Mouse (Mus musculus) intestine, embryonic 15.5 days (tissue): ENCODE data around the gene Opn4. TPM values are rescaled to one million over a fixed set of nuclear protein-coding genes. Genes with fewer than 3 reads are reported as not detected.

ENCODE experiments used
- ATAC-seq: fragments of 200-750 bp; cut with Nextera tagmentation; 2 replicates; pipeline ENCODE4 v1.8.0; 2017; ENCODE audit warnings: moderate TSS enrichment, moderate library complexity
- H3K27ac ChIP-seq: fragments of 300-500 bp; sonication (generic); 2 replicates; pipeline ENCODE4 v1.5.1; 2015; ENCODE audit warnings: mild to moderate bottlenecking, inconsistent platforms
- H3K27me3 ChIP-seq: fragments of 300-500 bp; sonication (generic); replicated peaks from 2 replicates; pipeline ENCODE4 v1.6.1; 2015; ENCODE audit warnings: inconsistent platforms
- H3K36me3 ChIP-seq: fragments of 300-500 bp; sonication (generic); 2 replicates; pipeline ENCODE4 v1.6.1; 2015; ENCODE audit warnings: inconsistent platforms
- H3K4me1 ChIP-seq: fragments of 300-500 bp; sonication (generic); replicated peaks from 2 replicates; pipeline ENCODE4 v1.6.1; 2015; ENCODE audit warnings: inconsistent platforms
- H3K4me2 ChIP-seq: fragments of 300-500 bp; sonication (generic); replicated peaks from 2 replicates; pipeline ENCODE4 v1.6.1; 2015; ENCODE audit warnings: mild to moderate bottlenecking, inconsistent platforms
- H3K4me3 ChIP-seq: fragments of 300-500 bp; sonication (generic); replicated peaks from 2 replicates; pipeline ENCODE4 v1.5.1; 2015; ENCODE audit warnings: inconsistent platforms
- H3K9ac ChIP-seq: fragments of 300-500 bp; sonication (generic); 2 replicates; pipeline ENCODE4 v1.6.1; 2015; ENCODE audit warnings: inconsistent platforms
- H3K9me3 ChIP-seq: fragments of 300-500 bp; sonication (generic); 2 replicates; pipeline ENCODE4 v1.6.1; 2016; ENCODE audit warnings: inconsistent platforms
- WGBS: fragments of 180-500 bp; shearing (Covaris S2); methylation state at CpG from one replicate; pipeline ENCODE4 v1.1.7; 2015; 5-methylcytosine and 5-hydroxymethylcytosine counted together
- polyA plus RNA-seq: library from polyadenylated mRNA; unstranded; fragments of >200 nt; fragmentation: Nextera tagmentation; extraction: Ambion mirVana; gene quantifications from 2 replicates; pipeline ENCODE4 v1.2.1, GENCODE M21; 2015

The Opn4 gene
- polyA plus RNA-seq, 1 experiment from 2014 or later: not detected

DNA sequence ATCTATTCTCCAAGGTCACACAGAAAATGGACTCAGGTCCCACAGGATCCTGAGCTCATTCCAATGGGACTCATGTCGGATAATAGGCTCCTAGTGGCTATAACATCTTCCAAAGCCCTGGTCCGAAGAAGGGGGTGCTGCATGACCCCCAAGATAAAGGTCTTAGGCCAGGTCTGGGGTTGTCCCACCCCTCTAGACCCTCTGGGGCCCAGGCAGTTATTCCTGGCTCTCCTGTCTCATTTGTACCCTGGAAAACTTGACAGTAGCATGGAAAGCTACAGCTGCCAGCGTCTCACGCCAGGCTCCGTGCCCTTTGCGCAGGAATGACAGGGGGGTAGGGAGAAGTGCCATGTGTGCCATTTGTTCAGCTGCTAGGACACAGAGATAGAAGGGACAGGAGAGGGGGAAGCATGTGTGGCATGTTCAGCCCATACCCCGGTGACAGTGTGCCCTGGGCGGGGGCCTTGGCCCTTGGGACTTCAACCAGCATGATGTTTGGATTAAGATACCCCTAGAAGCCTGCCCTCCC lies 10.7 kb downstream of the Opn4 start:
- WGBS: 94% methylated on average over 8 of the region's 8 CpGs
- ATAC-seq: no peak
- H3K27ac ChIP-seq: peak overlapping the region; percentile 87; the same call in 1 of the 2 replicates

DNA sequence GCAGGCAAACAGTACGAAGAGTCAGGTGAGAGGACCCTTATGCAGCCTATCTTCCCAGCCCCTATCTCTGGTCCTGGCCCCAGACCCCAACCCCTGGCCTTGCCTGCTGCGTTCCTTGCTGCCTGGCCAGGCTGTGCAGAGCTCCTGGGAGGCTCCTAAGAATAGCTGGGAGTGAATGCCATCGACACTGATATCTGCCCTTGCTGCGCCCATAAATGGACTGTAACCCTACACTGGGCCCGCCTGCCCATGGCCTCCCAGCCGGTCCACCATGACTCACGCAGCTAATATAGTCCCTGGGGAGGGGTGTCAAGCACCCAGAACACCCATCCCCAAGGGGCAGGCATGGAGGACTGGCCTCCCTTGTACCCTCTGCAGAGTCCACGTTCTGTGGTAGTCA lies 11.4 kb downstream of the Opn4 start, which contains the start of gene Ldb3:
Gene Ldb3, minus strand, starts transcription at position 185 of the 400 bp plus-strand sequence.
- peak within 1 kb of the TSS; percentile 45 for H3K4me2 ChIP-seq
- H3K36me3 ChIP-seq: no peaks in the 10 kb centered on the region
- H3K4me3 ChIP-seq: no peak within 1 kb of the TSS; the same call in 1 of the 2 replicates
- no peaks in the 10 kb centered on the region for H3K27me3 ChIP-seq
- peak within 1 kb of the TSS; percentile 87 for H3K27ac ChIP-seq
- WGBS: 43% methylated on average over 8 of the region's 8 CpGs
- peak within 1 kb of the TSS; percentile 18; the same call in 1 of the 2 replicates for H3K9ac ChIP-seq
- ATAC-seq: peak; percentile 65
- peaks cover 31% of the 10 kb centered on the region for H3K4me1 ChIP-seq
- H3K9me3 ChIP-seq: no peaks in the 10 kb centered on the region

More for the DNA sequence above, 10.7 kb downstream of the Opn4 start:
- no peaks in the 10 kb centered on the region for H3K36me3 ChIP-seq
- no peaks in the 10 kb centered on the region for H3K9me3 ChIP-seq
- no peak overlapping the region for H3K4me3 ChIP-seq
- no peak overlapping the region for H3K9ac ChIP-seq
- H3K27me3 ChIP-seq: no peaks in the 10 kb centered on the region
- peaks cover 27% of the 10 kb centered on the region for H3K4me1 ChIP-seq
- no peak overlapping the region for H3K4me2 ChIP-seq

DNA sequence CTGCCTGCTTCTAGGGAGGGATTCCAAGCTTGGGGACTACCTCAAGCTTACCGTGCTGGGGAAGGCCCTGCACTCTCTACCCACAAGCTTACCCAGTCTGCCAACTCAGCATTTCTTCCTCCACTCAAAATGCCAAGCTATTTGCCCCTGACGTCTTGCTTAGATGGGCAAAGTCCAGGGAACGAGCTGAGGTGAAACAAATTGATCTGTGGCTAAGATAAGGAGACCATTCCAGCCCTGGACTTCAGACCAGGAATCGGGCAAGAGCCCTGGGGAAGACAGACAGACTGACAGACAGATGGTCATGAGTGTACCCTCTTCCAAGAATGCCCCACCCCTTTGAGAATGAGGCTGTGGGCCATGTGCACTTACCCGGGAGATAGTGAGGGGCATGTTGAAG lies 11.9 kb downstream of the Opn4 start:
- peak overlapping the region; percentile 87 for H3K27ac ChIP-seq
- ATAC-seq: peak; percentile 48
- peak overlapping the region; percentile 18; the same call in 1 of the 2 replicates for H3K9ac ChIP-seq
- H3K4me1 ChIP-seq: peaks cover 31% of the 10 kb centered on the region
- WGBS: 40% methylated on average over 5 of the region's 5 CpGs
- H3K36me3 ChIP-seq: no peaks in the 10 kb centered on the region
- no peaks in the 10 kb centered on the region for H3K27me3 ChIP-seq
- H3K4me2 ChIP-seq: peak overlapping the region; percentile 45
- no peaks in the 10 kb centered on the region for H3K9me3 ChIP-seq
- H3K4me3 ChIP-seq: no peak overlapping the region

DNA sequence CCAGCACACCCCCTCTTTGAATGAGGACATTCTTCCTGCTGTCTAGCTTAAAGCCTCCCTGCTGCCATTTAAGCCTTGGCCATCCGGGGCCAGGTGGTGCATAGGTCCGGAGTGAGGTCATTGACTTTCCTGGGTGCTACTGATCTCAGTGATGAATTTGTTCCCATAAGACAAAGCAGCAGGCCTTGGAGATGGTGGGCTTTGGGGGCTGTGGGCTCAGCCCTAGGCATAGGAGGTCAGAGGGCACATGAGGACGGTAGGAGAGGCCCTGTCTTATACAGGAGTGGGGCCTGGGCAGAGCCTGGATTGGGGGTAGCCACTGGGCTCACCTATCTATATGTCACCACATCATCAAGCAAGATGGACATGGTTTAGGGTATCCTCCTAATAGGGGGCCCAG lies 13.1 kb downstream of the Opn4 start:
- Histone ChIP-seq H3K4me3 (no peak overlapping the region), H3K4me1 (peaks cover 27% of the 10 kb centered on the region), H3K27ac (peak overlapping the region; percentile 82), H3K9me3 (no peaks in the 10 kb centered on the region), H3K27me3 (no peaks in the 10 kb centered on the region), H3K4me2 (peak overlapping the region; percentile 31; the same call in 1 of the 2 replicates), H3K36me3 (no peaks in the 10 kb centered on the region), H3K9ac (no peak overlapping the region)
- no peak for ATAC-seq
- 80% methylated on average over 3 of the region's 3 CpGs for WGBS

DNA sequence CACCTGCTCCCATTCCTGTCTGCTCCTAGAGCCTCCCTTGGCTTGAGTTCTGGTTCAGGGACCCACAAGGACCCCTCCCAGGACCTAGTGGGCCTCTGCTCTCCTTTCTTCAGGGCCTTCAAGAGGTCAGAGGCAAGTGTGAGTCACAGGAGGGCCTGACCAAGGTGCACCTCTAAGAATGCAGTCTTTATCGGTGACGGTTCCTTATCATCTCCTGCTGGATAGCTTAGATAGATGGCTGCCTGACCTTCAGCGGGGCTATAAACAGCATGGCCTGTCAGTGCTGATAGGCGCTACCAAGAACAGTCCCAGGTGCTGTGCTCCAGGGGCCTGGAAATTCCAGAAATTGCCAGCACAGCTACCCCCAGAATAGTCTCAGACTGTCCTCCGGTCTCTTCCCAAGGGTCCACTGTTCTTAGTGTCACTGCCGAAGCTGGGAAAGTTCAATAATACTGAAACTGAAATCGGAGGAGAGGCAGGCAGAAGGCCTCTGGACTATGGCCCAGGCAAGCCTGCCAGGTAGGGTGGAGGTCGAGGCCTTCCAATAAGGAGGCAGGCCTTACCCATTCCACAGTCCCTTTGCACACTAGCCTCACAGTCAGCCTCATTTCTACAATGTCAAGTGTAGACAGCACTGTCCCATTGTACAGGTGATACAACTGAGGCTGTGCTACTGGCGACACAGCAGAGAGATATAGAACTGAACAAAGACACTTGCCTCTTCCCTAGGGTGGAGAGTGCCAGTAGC lies 14.4 kb downstream of the Opn4 start:
- Histone ChIP-seq H3K27me3 (no peaks in the 10 kb centered on the region), H3K4me3 (no peak overlapping the region), H3K4me2 (0 out of 2 replicates have a peak overlapping the region, but pooled peaks have one; percentile 17), H3K9ac (no peak overlapping the region), H3K9me3 (no peaks in the 10 kb centered on the region), H3K36me3 (no peaks in the 10 kb centered on the region), H3K27ac (peak overlapping the region; percentile 82), H3K4me1 (peaks cover 21% of the 10 kb centered on the region)
- peak; percentile 78 for ATAC-seq
- 49% methylated on average over 9 of the region's 9 CpGs for WGBS

DNA sequence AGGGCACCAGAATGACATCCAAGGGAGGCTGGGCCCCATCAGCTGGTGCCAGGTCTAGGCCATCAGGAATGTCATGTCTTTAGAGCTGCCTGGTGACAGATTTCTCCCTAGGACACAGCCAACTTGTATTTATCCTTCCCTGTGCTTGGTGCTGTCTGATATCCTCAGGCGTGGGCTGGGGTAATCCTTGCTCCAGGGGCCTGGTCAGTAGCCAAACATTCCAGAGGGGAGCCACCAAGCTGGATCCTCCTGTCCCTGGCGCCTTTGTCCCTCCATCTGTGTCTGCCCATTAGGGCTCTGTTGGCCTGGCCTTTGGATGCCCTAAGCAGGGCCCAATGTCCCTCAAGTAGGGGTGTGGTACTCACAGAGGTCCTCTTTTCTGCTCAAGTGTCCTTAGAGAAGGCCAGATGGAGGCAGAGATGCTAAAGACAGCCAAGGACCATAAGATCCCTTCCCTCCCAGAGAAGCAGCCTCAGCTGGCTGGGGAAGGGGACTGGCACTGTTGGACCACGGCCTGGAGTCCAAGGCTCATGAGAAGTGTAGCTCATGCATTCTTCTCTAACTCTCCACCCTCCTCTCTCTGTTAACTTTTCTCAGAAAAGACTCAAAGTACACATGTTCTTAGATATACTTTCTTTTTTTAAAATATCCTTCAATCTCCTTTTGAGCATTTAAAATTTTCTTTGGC lies 17.1 kb downstream of the Opn4 start:
- H3K9me3 ChIP-seq: no peaks in the 10 kb centered on the region
- ATAC-seq: no peak
- H3K4me1 ChIP-seq: peaks cover 6% of the 10 kb centered on the region
- no peaks in the 10 kb centered on the region for H3K36me3 ChIP-seq
- H3K4me2 ChIP-seq: no peak overlapping the region
- no peak overlapping the region for H3K9ac ChIP-seq
- 75% methylated on average over 3 of the region's 3 CpGs for WGBS
- no peak overlapping the region for H3K4me3 ChIP-seq
- no peaks in the 10 kb centered on the region for H3K27me3 ChIP-seq
- H3K27ac ChIP-seq: no peak overlapping the region

DNA sequence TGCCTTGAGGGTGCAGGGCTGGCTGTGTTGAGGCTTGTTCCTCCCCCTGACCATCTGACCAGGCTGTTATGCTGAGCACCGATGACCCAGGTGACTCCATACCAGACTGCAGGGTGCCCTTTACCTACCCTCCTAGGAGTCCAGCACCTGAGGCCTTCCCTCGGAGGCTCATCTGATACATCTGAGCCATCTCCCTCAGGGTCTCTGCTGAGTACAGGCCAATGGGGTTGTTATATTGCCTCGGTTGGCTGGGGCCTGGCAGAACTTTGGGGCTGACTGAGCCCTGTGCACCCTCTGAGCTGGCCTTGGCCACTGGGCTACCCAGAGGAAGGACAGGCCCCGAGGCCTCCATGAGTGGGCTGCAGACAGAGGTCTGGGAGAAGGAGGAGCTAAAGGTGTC lies 23.1 kb downstream of the Opn4 start:
- Histone ChIP-seq H3K9me3 (no peaks in the 10 kb centered on the region), H3K4me3 (no peak overlapping the region), H3K36me3 (no peaks in the 10 kb centered on the region), H3K9ac (no peak overlapping the region), H3K27me3 (no peaks in the 10 kb centered on the region), H3K27ac (no peak overlapping the region), H3K4me2 (no peak overlapping the region), H3K4me1 (peaks cover 5% of the 10 kb centered on the region; the same call in 1 of the 2 replicates)
- ATAC-seq: no peak
- 87% methylated on average over 4 of the region's 4 CpGs for WGBS

DNA sequence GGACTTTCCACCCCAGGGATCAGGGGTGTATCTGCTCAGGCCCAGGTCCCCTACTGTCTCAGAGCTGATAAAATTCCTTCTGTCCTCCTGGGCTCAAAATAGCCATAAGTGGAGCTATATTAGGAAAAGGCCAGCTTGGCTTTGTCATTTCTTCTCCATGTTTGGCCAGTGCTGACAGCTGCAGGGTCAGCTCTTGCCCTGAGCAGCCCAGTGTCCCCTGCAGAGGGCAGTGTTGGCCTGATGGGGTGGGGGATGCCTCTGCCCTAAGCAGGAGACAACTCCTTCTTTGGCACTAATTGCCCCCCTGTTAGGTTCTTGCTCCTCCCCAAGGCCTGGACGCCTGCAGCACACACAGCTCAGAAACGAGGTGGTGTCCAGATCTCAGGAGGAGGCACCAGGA lies 25.9 kb downstream of the Opn4 start:
- no peaks in the 10 kb centered on the region for H3K36me3 ChIP-seq
- H3K4me3 ChIP-seq: no peak overlapping the region
- no peaks in the 10 kb centered on the region for H3K9me3 ChIP-seq
- peaks cover 8% of the 10 kb centered on the region; the same call in 1 of the 2 replicates for H3K4me1 ChIP-seq
- no peak overlapping the region for H3K4me2 ChIP-seq
- ATAC-seq: peak; percentile 27
- H3K27me3 ChIP-seq: no peaks in the 10 kb centered on the region
- 60% methylated on average over 2 of the region's 2 CpGs for WGBS
- no peak overlapping the region for H3K9ac ChIP-seq
- H3K27ac ChIP-seq: peak overlapping the region; percentile 46; the same call in 1 of the 2 replicates

DNA sequence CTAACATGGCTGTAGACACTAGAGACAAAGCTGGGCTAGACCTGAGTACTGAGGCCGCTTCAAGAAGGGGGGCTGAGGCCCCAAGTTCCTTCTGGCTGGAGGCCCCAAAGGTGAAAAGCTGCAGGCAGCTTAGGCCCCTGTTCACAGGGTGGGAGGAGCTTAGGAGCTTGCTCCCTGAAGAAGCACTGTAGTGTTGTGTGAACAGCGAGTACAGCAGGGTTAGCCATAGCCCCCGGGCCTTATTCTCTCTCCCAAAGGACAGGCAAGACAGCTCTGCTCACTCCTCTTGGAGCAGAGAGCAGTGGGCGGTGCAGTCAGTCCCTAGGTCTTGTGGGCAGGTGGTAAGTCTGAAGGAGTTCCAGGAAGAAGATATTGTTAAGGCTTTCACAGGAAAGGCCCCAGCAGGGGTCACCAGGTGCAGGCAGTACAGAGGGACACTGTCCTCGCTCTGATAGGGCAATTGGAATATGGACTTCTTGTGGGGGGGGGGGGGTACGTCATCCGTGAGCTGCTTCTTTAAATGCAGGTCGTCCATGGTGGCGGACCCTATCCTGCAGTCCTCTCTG lies 26.5 kb downstream of the Opn4 start:
- H3K27ac ChIP-seq: peak overlapping the region; percentile 23; the same call in 1 of the 2 replicates
- H3K9ac ChIP-seq: no peak overlapping the region
- ATAC-seq: peak; percentile 69
- WGBS: 55% methylated on average over 9 of the region's 9 CpGs
- H3K9me3 ChIP-seq: no peaks in the 10 kb centered on the region
- peaks cover 11% of the 10 kb centered on the region; the same call in 1 of the 2 replicates for H3K4me1 ChIP-seq
- H3K4me3 ChIP-seq: no peak overlapping the region
- H3K27me3 ChIP-seq: no peaks in the 10 kb centered on the region
- no peak overlapping the region for H3K4me2 ChIP-seq
- H3K36me3 ChIP-seq: no peaks in the 10 kb centered on the region

DNA sequence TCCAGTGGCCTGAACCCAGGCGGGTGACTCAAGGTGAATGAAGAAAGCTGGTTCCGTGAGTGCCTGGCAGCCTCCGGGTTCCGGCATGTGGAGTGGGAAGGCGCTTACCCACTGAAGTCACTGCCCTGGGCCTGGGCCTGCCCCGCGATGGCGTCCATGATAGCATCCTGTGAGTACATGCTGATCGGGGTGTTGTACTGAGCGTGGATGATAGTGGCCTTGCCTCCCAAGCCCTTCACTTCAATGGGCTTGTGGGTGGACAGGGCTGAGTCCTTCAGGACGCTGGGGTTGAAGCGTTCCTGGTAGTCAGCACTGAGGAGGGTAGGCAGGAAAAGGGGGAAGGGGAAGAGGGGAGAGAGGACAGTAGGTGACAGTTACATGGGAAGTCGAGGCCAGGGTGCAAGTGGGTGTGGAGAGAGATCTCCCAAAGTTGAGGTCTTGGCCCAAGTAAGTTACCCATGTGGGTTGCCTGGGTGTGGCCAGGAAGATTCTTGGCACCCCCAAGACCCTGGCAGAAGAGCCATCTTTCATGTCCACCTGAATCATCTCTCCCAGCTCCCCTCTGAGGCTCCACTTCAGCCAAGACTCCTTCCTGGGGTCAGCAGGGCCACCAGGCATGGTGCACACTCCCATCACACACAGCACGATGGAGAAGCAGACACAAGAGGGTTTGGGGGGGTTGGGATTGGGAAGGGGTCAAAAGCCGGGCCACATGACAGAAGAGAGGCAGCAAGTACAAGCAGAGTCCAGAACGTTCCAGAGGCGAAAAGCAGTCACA lies 28.1 kb downstream of the Opn4 start:
- H3K9me3 ChIP-seq: no peaks in the 10 kb centered on the region
- H3K27me3 ChIP-seq: no peaks in the 10 kb centered on the region
- WGBS: 88% methylated on average over 17 of the region's 17 CpGs
- no peak overlapping the region for H3K9ac ChIP-seq
- no peak overlapping the region for H3K27ac ChIP-seq
- H3K36me3 ChIP-seq: no peaks in the 10 kb centered on the region
- H3K4me2 ChIP-seq: no peak overlapping the region
- ATAC-seq: no peak
- H3K4me3 ChIP-seq: no peak overlapping the region
- peaks cover 11% of the 10 kb centered on the region; the same call in 1 of the 2 replicates for H3K4me1 ChIP-seq

DNA sequence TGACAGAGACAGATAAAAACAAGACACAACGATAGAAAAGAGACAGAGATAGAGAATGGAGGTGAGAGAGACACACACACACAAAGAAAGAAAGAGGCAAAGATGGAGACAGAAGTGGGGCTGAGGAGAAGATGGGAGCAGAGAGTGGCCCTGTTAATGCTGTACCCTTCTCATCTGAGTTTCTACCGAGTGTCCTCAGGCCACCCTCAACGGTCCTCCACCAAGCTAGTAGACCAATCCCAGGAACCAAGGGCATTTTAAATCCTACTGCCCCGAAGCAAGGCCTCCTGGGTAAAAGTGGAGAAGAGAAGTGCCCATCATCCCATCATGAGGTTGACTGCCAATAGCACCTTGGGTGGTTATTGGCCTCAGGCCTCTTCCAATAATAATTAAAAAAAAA lies 29.0 kb downstream of the Opn4 start:
- no peaks in the 10 kb centered on the region for H3K27me3 ChIP-seq
- no peak overlapping the region for H3K4me3 ChIP-seq
- no peaks in the 10 kb centered on the region for H3K36me3 ChIP-seq
- no peaks in the 10 kb centered on the region for H3K9me3 ChIP-seq
- WGBS: 79% methylated on average over 4 of the region's 4 CpGs
- peaks cover 15% of the 10 kb centered on the region for H3K4me1 ChIP-seq
- H3K27ac ChIP-seq: no peak overlapping the region
- no peak overlapping the region for H3K4me2 ChIP-seq
- H3K9ac ChIP-seq: no peak overlapping the region
- no peak for ATAC-seq
